Mouse (Mus musculus) left cerebral cortex, postnatal 25 days (tissue): ENCODE results near the gene Pappa2. TPM values are rescaled to one million over a fixed set of nuclear protein-coding genes. Genes with fewer than 3 reads are reported as not detected.

Source experiments
- DNase-seq, 2 experiments: peaks; one replicate each; pipeline ENCODE4 v3.0.0; 2022; ENCODE audit warnings: low spot score in 2 of 2, mixed read lengths in 1 of 2
- intact Hi-C: fragments of 180-260 bp; cut with DNase I; formaldehyde crosslinking; loops from one replicate; pipeline ENCODE4 v1.15.1; 2025
- total RNA-seq, 2 experiments: library from RNA; stranded (reverse); gene quantifications; 2 replicates each; pipeline ENCODE4 v1.2.3; 2021

Pappa2 gene
- total RNA-seq, 2 experiments from 2014 or later, result 3.4 to 4.2 TPM

DNA sequence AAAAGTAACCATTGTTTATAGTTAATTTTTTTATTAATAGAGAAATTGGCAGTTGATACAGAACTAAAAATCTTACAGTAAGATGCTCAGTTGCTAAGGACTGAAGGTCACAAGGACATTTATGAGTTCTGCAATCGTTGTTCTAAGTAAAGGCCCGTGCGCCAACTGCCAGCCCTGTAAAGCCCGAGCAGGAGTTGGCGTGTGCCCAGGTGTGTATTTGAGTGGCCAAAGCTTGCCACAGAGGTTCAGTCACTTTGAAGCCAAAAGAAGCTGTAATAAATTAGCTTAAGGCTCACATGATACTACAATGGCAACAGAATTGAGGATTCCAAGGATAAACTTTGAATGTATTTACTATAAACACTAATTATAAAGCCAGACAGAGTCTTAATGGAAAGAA lies 204.8 kb downstream of the Pappa2 start:
- DNase-seq, result no peak
- intact Hi-C loops, result no loop called here

- no peak for DNase-seq
- intact Hi-C loops, result no loop called here
Measured at GRCm38 (mm10) chr1:158773102-158773501, 207.2 kb downstream of the Pappa2 start.

GRCm38 (mm10) chr1:158770756-158771155 lies 209.5 kb downstream of the Pappa2 start:
- intact Hi-C loops, result no loop called here
- no peak for DNase-seq

GRCm38 (mm10) chr1:158770036-158770655 lies 210.1 kb downstream of the Pappa2 start:
- intact Hi-C loops, result no loop called here
- no peak for DNase-seq

DNA sequence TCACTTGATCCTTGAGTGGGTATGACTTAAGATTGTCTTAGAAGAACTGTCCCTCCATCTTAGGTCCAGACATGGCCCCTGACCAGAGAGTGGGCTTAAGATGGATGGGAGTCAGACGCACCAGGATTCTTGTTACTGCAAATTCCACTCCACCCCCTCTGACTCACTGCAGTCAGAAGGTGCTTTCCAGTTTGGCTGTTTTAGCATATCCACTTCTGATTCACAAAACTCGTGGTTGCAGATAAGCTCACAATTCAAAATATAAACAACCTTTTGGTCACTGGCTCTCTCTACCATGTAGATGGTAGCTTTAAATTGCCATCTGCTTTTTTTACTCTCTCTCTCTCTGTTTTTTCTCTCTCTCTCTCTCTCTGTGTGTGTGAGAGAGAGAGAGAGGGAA lies 214.4 kb downstream of the Pappa2 start:
- intact Hi-C loops, result no loop called here

GRCm38 (mm10) chr1:158764727-158765126 lies 215.6 kb downstream of the Pappa2 start:
- intact Hi-C loops, result no loop called here
- no peak for DNase-seq

More for the DNA sequence above, 214.4 kb downstream of the Pappa2 start:
- no peak for DNase-seq

DNA sequence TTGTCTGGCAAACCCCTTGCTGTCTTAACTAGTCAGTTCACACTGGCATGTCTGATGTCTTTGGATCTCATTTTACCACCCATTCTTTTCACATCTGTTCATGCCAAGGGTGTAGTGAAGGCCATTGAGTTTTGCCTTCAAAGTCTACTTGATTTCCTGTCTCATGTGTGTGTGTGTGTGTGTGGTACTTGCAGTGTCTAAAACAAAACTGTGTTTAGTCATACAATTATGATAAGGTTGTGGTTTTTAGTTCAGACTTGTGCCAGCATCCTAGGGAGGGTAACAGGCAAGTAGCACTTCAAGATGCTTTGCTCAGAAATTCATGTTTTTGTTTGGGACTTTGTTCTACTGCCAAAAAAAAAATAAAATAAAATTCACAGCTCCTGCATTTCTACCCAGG lies 216.1 kb downstream of the Pappa2 start:
- intact Hi-C loops, result no loop called here
- DNase-seq, result no peak

GRCm38 (mm10) chr1:158748356-158749096 lies 231.8 kb downstream of the Pappa2 start:
- DNase-seq, result peak in 1 of 2 experiments; percentile 15
- intact Hi-C loops, result no loop called here

DNA sequence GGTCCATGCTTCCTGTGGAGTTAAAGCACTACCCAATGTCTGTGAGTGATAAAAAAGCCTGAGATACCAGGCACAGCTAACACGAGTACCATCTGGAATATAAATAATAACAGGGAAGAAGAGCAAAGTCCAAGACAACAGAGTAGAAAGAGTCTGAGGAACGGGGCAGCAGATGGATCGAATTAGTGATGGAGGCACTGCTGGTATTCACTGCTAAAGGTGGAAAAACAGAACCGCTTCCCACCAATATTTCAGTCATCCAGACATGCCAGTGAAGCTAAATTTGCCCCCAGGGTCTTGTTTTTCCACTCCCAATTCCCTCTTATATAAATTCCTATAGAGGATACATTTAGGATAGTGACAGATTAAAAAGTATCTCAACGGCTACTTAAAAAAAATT lies 238.8 kb downstream of the Pappa2 start:
- no peak for DNase-seq
- intact Hi-C loops, result no loop called here

- peak; percentile 8 to 80 for DNase-seq
- intact Hi-C loops, result no loop called here
Measured at GRCm38 (mm10) chr1:158740949-158741348, 239.3 kb downstream of the Pappa2 start.

DNA sequence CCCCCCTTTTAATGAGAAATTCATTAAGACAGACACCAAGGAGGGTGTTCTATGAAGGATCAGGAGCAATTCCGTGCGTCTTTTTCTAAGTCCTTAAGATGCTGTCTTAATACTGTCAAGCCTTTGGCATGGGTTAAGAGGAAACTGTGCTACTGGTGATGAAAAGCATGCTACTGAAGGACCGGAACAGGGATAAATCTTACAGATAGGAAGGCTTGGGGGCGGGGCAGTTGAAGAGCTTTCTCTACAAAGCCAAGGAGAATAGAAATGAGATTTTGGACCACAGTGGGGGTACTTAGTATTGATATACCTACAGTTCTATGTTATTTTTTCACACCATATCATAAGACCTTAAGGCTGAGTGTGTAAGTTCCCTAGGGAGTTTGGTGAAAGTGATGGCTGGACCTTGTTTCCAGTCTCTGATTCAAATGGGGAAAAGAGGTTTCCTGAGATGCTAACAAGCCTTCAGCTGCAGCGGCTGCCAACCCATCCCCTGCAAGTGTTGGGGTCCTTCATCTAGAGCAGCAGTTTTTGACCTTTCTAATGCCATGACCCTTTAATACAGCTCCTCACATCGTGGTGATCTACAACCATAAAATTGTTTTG lies 240.0 kb downstream of the Pappa2 start:
- no peak for DNase-seq

GRCm38 (mm10) chr1:158739132-158739919 lies 241.0 kb downstream of the Pappa2 start:
- intact Hi-C loops, result no loop called here
- DNase-seq, result peak in 1 of 2 experiments; percentile 15

More for the DNA sequence above, 240.0 kb downstream of the Pappa2 start:
- intact Hi-C loops, result no loop called here

DNA sequence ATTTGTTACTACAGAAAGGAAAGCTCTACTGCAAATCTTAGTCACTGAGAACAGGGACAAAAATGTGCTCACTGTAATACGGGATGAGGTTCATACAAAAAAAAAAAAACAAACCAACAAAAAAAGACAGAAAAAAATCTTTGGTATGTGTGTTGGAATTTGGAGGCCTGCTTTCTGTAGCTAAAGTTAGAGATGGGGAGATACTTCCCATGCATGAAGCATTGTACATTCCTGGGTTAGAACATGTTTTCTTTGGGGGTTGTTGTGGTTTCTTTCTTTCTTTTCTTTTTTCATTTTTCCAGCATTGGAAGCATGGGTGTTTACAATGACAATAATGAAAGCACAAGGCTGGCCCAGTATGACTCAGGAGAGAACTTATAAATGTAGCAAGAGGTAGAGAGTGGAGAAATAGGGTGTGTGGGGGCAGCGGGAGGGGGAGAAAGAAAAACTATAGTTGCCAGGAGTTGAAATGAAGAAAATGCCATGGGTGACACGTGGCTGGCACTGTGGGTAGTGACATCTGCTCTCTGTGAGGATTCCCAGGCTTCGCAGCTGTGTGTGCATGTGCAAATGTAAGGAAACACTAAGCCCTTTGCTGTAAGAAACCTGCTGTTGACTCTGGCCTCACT lies 247.3 kb downstream of the Pappa2 start:
- intact Hi-C loops, result no loop called here
- DNase-seq, result peak; percentile 32 to 88

DNA sequence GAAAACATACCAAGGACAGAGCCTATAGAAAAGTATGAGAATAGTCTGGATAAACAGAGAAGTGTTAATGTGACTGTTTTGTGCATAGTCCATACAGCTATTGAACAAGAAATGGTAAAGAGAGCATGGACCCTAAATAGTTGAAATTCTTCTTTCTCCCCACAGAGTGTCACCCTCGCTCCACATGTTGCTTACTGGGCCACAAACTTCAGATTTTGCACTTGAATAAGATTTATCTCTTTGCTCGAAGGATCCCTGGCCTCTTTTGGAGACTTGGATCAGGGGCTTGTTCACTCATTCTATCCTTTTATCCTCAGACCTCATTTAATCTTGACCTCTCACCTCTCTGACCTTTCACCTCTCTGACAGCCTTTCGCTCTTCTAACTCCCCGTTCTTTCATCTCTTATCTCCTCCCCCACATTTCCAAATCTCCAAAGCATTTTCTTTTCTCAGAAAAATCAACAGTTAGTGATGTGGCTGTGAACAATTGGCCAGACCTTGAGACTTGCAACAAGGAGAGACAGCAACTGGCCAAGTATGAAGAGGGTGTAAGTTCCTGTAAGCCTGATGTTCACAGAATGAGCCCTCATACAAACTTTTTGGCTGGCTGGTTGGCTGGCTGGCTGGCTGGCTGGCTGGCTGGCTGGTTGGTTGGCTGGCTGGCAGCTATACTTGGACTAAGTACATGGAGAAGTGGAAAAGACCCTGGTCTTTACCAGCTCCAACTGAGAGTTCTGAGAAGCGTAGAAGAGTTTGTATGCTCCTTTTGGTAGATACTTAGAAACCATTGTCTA lies 266.8 kb downstream of the Pappa2 start:
- intact Hi-C loops, result loop anchor here (1.0 to 10.0 kb wide), 3 partner anchors 240 to 1471 kb away; no protein-coding TSS in a partner anchor
- DNase-seq, result peak; percentile 26 to 60

DNA sequence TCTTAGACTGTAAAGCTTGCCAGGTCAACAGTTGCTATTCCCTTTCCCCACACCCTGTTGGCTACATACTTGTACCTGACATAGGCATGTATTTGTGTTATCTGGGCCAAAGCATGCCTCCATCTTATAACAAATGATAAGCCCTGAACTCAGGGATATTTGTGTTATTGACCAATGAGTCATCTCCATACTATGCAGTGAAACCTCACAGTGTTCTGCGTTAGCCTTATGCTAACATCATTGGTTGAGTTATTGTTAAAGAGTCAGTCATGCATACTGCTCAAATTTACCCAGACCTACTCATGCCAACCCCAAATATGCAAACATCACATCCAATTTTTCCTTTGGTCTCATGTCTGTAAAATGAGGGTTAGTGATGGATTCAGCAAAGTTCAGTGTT lies 279.0 kb downstream of the Pappa2 start:
- no peak for DNase-seq
- intact Hi-C loops, result no loop called here

DNA sequence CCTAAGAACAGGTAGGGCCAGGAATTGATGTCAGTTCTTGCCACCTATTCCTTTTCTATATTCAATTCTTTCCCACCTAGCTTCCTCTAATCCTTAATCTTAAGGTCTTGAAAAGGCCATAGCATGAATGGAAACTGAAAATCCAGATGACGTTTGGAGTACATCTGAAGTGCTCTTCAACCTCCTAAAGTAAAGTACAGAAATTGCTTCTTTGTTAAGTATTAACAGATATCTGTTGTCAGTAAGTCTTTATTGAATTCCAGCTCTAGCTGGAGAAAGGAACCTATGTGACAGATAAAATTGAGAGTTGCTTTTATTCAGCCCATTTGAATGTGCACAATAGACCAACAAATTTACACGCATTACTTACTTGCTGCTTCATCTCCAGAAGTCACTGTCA lies 280.1 kb downstream of the Pappa2 start:
- DNase-seq, result no peak
- intact Hi-C loops, result no loop called here

- intact Hi-C loops, result no loop called here
- no peak for DNase-seq
Measured at GRCm38 (mm10) chr1:158699276-158699675, 281.0 kb downstream of the Pappa2 start.

DNA sequence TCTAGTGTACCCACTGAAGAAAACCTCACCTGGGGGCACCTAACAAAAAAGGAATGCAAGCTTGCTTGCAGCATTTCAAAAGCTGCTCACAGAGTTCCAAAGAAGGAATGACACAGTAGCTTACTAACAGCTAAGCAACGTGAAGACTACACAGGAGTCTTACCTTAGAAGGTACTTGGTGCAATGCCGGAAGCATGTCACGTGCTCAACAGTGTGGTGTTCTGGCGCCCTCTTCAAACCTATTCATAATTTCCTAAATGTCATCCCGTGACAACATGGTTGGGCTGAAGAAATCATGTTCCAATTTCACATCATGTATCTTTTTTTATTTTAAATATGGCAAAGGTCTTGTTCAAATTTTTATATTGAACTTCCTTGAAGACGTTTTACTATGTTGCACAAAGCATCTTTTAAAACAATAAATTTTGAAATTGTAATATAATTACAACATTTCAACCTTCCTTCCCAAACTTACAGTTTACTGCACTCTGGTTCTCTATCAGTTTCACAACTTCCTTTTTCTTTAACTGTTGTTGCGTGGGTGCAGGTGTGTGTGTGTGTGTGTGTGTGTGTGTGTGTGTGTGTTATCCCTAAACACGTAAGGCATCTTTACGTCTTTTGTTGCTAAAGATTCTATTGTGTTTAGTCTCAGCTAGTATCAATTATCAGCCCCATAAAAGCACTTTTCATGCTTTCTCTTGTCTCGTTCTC lies 282.3 kb downstream of the Pappa2 start:
- DNase-seq, result no peak
- intact Hi-C loops, result no loop called here
